Mouse (Mus musculus): Measurements from ENCODE around the gene Mrpl51. TPM values are rescaled to one million over a fixed set of nuclear protein-coding genes. Genes with fewer than 3 reads are reported as not detected.

Mrpl51 gene
- total RNA-seq (2021), result 100 to 1,000 TPM; 303 to 343 TPM
- polyA plus RNA-seq (2012; rRNA removed), result 166 and 170 TPM in 2 replicates
- long read RNA-seq, transcript Mrpl51-201 (3 exons, 3,427 nt), result major isoform, 68 of 108 reads
- long read RNA-seq, partial matches to known transcripts, result 35 of 108 reads
- long read RNA-seq, other reads (novel, unspliced or antisense), result 3 of 108 reads

DNA sequence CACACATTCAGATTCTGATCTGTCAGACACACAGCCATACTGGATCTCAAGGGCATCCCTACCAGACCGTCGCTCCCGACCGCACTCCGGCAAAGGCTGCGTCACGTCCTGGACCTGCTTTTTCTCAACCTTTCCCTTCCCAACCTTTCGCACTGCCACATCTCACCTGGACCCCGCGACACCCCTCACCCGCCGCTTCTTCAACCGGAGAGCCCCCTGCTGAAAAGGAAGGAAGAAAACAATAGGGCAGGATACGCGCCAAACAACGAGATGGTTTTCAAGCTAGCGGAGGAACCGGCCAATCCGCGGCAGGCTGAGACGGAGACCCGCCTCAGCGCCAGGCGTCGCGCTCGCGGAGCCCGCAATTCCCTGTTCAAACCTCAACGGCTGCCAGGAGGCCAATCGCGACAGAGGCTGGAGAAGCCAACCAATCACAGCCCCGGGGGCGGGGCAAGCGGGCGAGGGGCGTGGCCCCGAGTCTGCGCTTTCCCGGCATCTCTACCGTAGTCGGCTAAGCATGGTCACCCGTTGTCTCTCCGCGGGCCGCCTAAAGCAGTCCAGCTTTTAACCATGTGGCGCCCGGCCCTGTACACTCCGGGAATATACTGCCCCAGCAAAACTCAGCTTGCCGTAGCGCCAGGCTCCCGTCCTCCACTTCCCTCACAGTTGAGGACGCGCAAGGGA lies at the start of gene Mrpl51, which contains the start of gene Ncapd2:
TSS of gene Mrpl51 (plus strand) at position 470 of the 684 bp plus-strand sequence.
TSS of gene Ncapd2 (minus strand) at position 370 of the 684 bp plus-strand sequence.
- no peaks in the 10 kb centered on the region for H3K79me2 ChIP-seq (replicated peaks; ENCODE audit: control insufficient read depth, insufficient read depth, low read length)
- H3K27me3 ChIP-seq (ENCODE audit: control insufficient read depth, insufficient read depth, low read length), result no peaks in the 10 kb centered on the region
- peak within 1 kb of the TSS; percentile 77 for H3K9ac ChIP-seq (ENCODE audit: low read depth, low read length)
- TF ChIP-seq EP300 (IDR thresholded peaks at IDR 0.05; ENCODE audit: insufficient read depth, low read depth, low read length) (no peak), CTCF (IDR thresholded peaks at IDR 0.05) (peak; percentile 49)
- peaks cover 9% of the 10 kb centered on the region for H3K36me3 ChIP-seq (ENCODE audit: control insufficient read depth, insufficient read depth, low read length)
- peak within 1 kb of the TSS; percentile 67 for H3K4me3 ChIP-seq
- under 1% methylated on average over 54 of the region's 54 CpGs for whole genome bisulfite sequencing
- peaks cover 3% of the 10 kb centered on the region for H3K4me1 ChIP-seq (ENCODE audit: control insufficient read depth, insufficient read depth, low read length)
- DNase-seq, result peak; percentile 97
- peak within 1 kb of the TSS; percentile 97 for H3K27ac ChIP-seq
- intact Hi-C loops (cut with DNase I), result loop anchor here (2.0 kb wide), 2 partner anchors 21 to 23 kb away; partner anchors contain the start of gene Vamp1

DNA sequence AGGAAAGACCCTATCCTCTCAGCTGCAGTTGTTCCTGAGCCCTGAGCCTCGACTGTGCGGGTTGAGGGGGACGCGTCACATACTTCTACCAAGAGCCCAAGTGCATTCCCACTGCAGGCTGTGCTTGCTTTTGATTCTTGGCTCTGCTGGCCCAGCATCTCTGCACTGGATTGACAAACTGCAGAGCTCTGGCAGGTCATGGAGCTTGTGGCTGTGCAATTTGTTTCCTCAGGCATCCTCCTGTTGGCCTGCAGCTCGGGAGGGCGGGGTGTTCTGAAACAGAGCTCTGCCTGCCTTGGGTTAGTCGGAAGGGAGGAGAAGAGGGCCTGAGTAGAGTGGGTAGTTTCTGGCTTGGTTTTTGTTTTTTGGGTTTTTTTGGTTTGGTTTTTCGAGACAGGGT lies 49.2 kb upstream of the Mrpl51 start:
- no peaks in the 10 kb centered on the region for H3K27me3 ChIP-seq (ENCODE audit: control insufficient read depth, insufficient read depth, low read length)
- no peaks in the 10 kb centered on the region; the same call in 1 of the 2 replicates for H3K36me3 ChIP-seq (ENCODE audit: control insufficient read depth, insufficient read depth, low read length)
- intact Hi-C loops (cut with DNase I), result no loop called here
- no peak overlapping the region for H3K9ac ChIP-seq (ENCODE audit: low read depth, low read length)
- H3K4me3 ChIP-seq, result no peak overlapping the region
- WGBS, result 92% methylated on average over 8 of the region's 8 CpGs
- peaks cover 2% of the 10 kb centered on the region for H3K79me2 ChIP-seq (replicated peaks; ENCODE audit: control insufficient read depth, insufficient read depth, low read length)
- peaks cover 11% of the 10 kb centered on the region for H3K4me1 ChIP-seq (ENCODE audit: control insufficient read depth, insufficient read depth, low read length)
- H3K27ac ChIP-seq, result no peak overlapping the region
- DNase-seq, result no peak
- TF ChIP-seq CTCF (IDR thresholded peaks at IDR 0.05), result no peak
- TF ChIP-seq EP300 (IDR thresholded peaks at IDR 0.05; ENCODE audit: insufficient read depth, low read depth, low read length), result no peak
- no peak for TF ChIP-seq POLR2A (IDR thresholded peaks at IDR 0.05; ENCODE audit: insufficient read depth, low read depth, low read length)

DNA sequence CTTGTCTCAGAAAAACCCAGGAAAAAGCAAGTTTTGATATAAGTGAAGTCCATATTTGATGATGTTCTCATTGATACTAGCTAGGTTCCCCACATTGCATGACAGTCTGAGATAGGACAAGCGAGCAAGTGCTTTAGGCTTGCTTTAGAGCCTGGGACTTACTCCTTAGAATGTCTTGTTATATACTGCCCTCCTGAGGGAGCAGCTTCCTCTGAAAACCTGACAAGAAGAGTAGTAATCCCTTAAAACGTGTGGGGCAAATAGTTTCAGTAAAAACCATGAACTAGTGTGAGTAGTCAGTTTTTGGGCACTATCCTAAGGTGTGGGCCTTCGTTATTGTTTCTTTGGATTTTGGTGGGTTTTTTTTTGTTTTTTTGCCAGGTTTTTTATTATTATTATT lies 48.5 kb upstream of the Mrpl51 start:
- Histone ChIP-seq H3K4me1 (ENCODE audit: control insufficient read depth, insufficient read depth, low read length) (peaks cover 16% of the 10 kb centered on the region), H3K27me3 (ENCODE audit: control insufficient read depth, insufficient read depth, low read length) (no peaks in the 10 kb centered on the region), H3K36me3 (ENCODE audit: control insufficient read depth, insufficient read depth, low read length) (no peaks in the 10 kb centered on the region; the same call in 1 of the 2 replicates), H3K79me2 (replicated peaks; ENCODE audit: control insufficient read depth, insufficient read depth, low read length) (peaks cover 2% of the 10 kb centered on the region), H3K27ac (no peak overlapping the region), H3K4me3 (no peak overlapping the region), H3K9ac (ENCODE audit: low read depth, low read length) (no peak overlapping the region)
- 74% methylated on average over 3 of the region's 3 CpGs for WGBS
- DNase-seq, result no peak
- TF ChIP-seq POLR2A (IDR thresholded peaks at IDR 0.05; ENCODE audit: insufficient read depth, low read depth, low read length) (no peak), CTCF (IDR thresholded peaks at IDR 0.05) (no peak), EP300 (IDR thresholded peaks at IDR 0.05; ENCODE audit: insufficient read depth, low read depth, low read length) (no peak)
- intact Hi-C loops (cut with DNase I), result no loop called here

DNA sequence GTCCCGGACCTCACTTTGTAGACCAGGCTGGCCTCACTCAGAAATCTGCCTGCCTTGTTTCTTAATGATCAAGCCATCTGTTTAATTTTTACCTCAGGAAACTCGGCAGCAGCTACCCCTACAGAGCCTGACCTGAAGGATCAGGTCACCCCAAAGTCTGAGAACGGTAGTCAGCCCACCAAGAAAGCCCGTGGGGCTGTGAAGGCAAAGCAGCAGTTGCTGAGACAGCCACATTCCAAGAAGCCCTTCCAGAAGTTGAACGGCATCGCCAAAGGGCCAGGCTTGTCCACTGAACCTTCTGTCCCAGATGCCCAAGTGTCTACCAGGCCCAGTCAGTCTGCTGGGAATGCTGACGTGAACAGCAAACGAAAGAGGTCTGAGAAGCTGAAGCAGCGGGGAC lies 47.7 kb upstream of the Mrpl51 start:
- Histone ChIP-seq H3K79me2 (replicated peaks; ENCODE audit: control insufficient read depth, insufficient read depth, low read length) (peaks cover 2% of the 10 kb centered on the region), H3K4me3 (no peak overlapping the region), H3K4me1 (ENCODE audit: control insufficient read depth, insufficient read depth, low read length) (peaks cover 22% of the 10 kb centered on the region), H3K27me3 (ENCODE audit: control insufficient read depth, insufficient read depth, low read length) (no peaks in the 10 kb centered on the region), H3K36me3 (ENCODE audit: control insufficient read depth, insufficient read depth, low read length) (no peaks in the 10 kb centered on the region; the same call in 1 of the 2 replicates), H3K9ac (ENCODE audit: low read depth, low read length) (no peak overlapping the region), H3K27ac (no peak overlapping the region)
- TF ChIP-seq EP300 (IDR thresholded peaks at IDR 0.05; ENCODE audit: insufficient read depth, low read depth, low read length), result no peak
- no peak for TF ChIP-seq POLR2A (IDR thresholded peaks at IDR 0.05; ENCODE audit: insufficient read depth, low read depth, low read length)
- TF ChIP-seq CTCF (IDR thresholded peaks at IDR 0.05), result no peak
- WGBS, result 85% methylated on average over 9 of the region's 9 CpGs
- no peak for DNase-seq
- intact Hi-C loops (cut with DNase I), result no loop called here

DNA sequence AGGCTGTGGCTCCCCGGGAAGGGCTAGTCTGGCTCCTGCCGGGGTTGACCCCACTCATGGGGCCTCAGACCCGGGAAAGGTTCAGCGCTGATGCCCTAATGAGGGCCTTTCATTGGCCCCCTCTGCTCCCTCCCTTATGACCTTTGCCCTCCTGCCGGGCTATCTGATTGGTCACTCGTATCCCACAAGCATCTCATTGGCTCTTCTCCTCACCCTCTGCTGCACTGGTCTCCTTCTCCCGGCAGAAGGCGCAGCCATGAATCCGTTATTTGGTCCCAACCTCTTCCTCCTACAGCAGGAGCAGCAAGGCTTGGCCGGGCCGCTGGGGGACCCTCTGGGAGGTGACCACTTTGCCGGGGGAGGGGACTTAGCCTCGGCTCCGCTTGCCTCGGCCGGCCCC lies 46.6 kb upstream of the Mrpl51 start, which contains the start of gene Iffo1:
TSS of gene Iffo1 (plus strand) at position 241 of the 400 bp plus-strand sequence.
- Histone ChIP-seq H3K4me3 (peak within 1 kb of the TSS; percentile 95), H3K4me1 (ENCODE audit: control insufficient read depth, insufficient read depth, low read length) (peaks cover 31% of the 10 kb centered on the region), H3K79me2 (replicated peaks; ENCODE audit: control insufficient read depth, insufficient read depth, low read length) (peaks cover 2% of the 10 kb centered on the region), H3K36me3 (ENCODE audit: control insufficient read depth, insufficient read depth, low read length) (peaks cover 3% of the 10 kb centered on the region; the same call in 1 of the 2 replicates), H3K9ac (ENCODE audit: low read depth, low read length) (peak within 1 kb of the TSS; percentile 94), H3K27ac (peak within 1 kb of the TSS; percentile 90), H3K27me3 (ENCODE audit: control insufficient read depth, insufficient read depth, low read length) (no peaks in the 10 kb centered on the region)
- peak; percentile 89 to 91 for DNase-seq
- intact Hi-C loops (cut with DNase I), result no loop called here
- TF ChIP-seq EP300 (IDR thresholded peaks at IDR 0.05; ENCODE audit: insufficient read depth, low read depth, low read length) (peak; percentile 55; the same call in 1 of the 2 replicates), CTCF (IDR thresholded peaks at IDR 0.05) (peak; percentile 79), POLR2A (IDR thresholded peaks at IDR 0.05; ENCODE audit: insufficient read depth, low read depth, low read length) (peak; percentile 95)
- WGBS, result under 1% methylated on average over 16 of the region's 16 CpGs
